Mouse (Mus musculus): ENCODE results near the gene Casp7. TPM values are rescaled to one million over a fixed set of nuclear protein-coding genes. Genes with fewer than 3 reads are reported as not detected.

The Casp7 gene
- 10 to 100 TPM; 14.0 to 20.7 TPM for total RNA-seq (2023)

DNA sequence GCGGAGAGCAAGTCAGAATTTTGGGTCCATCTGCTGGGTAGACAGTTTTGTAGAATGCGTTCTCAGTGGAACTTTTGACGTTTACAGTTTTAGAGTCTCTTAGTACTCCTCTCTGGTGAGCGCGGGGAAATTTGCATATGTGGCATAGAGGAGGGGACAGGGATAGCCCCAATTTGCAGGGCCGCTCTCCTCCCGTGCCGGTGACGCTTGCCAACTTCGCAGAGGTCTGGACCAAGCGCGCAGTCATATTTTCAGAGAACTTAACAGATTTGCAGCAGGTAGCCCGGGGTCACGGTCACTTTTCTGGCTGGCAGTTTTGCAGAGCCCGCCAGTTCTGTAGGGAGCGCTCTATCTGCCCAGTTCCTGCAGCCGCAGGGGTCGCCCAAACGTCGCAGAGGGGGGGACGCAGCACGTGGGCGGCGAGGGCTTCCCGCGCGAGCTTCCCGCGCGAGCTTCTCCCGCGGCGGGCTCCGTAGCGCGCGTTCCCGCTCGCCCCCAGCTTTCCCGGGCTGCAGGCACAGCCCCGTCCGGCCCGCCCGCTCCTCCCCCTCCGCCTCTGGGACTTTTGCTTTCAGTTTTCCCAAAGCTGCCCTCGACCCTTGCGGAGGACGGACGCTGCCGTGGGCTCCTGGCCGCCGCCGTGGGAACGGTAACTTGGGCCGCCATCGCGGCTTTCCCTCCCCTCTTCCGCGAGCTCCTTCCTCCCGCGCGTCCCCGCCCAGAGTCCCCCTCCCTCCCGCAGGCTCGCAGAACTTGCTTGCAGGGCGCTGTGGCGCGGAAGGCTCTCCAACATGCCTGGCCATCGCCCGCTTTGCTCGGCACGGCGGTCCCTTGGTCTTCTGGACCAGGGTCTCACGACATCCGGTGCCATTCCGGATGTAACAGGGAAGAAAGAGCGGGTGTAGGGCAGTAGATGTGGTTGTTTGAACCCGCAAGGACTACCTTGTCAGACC is at the start of gene Casp7:
TSS of gene Casp7 (plus strand) at position 461 of the 953 bp plus-strand sequence.

DNA sequence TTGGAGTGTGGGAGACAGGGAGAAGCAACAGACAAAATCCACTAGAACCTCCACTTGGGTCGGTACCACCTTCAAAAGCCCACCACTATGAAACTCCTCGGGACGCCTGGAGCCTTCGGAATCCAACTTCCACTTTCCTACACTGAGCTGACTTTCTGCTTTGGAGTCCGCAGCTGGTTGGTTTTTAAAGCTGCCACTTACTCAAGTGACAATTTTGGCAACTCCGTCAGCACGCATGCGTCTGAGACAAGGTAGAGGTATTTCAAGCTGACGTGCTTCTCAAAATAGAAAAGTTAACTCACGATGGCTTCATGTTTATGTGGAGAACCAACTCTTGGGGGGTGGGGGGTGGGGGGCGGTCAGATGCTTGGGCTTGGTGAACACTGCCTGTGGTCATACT is 7.0 kb upstream of the Casp7 start, which contains the start of gene Nrap:
TSS of gene Nrap (minus strand) at position 159 of the 400 bp plus-strand sequence.

DNA sequence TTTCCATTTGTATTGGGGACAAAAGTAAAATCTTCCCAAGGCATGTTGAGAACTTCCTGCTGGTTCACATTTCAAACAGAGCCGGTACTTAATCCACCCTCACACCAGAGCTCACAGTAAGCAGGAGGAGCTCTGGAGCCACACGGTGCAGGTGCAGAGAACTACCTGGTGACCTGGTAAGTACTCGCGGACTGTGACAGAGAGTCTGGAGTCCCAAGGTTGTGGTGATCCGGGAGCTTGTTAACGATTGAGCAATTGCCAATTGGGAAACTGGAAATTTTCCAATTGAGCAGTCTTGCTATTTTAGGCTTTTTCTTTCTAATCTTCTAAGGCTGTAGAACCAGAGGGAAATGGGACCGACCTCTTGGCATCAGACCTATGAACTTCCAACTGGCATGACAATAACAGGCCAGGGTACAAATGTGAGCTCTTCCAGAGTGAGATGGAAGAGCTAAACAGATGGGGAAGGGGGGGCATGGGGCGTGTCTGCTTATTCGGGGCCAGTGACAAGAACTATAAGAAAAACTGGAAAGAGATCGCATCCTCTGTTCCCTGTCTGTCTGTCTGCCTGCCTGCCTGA is 64.7 kb downstream of the Casp7 start, which contains the start of gene Plekhs1:
TSS of gene Plekhs1 (plus strand) at position 119 of the 580 bp plus-strand sequence.

Other genes starting within 250 kb of the Casp7 start
- not detected for gene Habp2, start 110.0 kb upstream of the Casp7 start, total RNA-seq (2023)
- under 1 TPM in 1 of 2 experiments, not detected in 1; 0.18 TPM for gene Nrap, start 7.1 kb upstream of the Casp7 start, total RNA-seq (2023)
- not detected for gene Plekhs1, start 64.5 kb downstream of the Casp7 start, total RNA-seq (2023)
- 1 to 10 TPM; 5.7 to 8.1 TPM for gene Dclre1a, start 151.1 kb downstream of the Casp7 start, total RNA-seq (2023)
- 10 to 100 TPM; 23.0 to 25.3 TPM for gene Nhlrc2, start 151.1 kb downstream of the Casp7 start, total RNA-seq (2023)

Measured in T-cell, adult 66 days (primary cell).